Mouse (Mus musculus) ES-CJ7 (cell line): ENCODE results near the gene Agap2.

Experiments
- DNase-seq: peaks from one replicate; pipeline ENCODE4 v3.0.0; 2011; ENCODE audit warnings: low read depth, low spot score

The Agap2 gene

GRCm38 (mm10) chr10:127100414-127100813, 25.3 kb downstream of the Agap2 start:
- DNase-seq: no peak

- DNase-seq: no peak
Observed at GRCm38 (mm10) chr10:127101151-127101550, 26.1 kb downstream of the Agap2 start.

- no peak for DNase-seq
Observed at GRCm38 (mm10) chr10:127103631-127104030, 28.5 kb downstream of the Agap2 start.

- DNase-seq: no peak
Observed at GRCm38 (mm10) chr10:127107563-127108261, 32.6 kb downstream of the Agap2 start.

GRCm38 (mm10) chr10:127108262-127108583, 33.1 kb downstream of the Agap2 start:
- DNase-seq: no peak

- no peak for DNase-seq
Observed at GRCm38 (mm10) chr10:127111001-127111887, 36.2 kb downstream of the Agap2 start.

GRCm38 (mm10) chr10:127114408-127114807, 39.3 kb downstream of the Agap2 start:
- DNase-seq: no peak

GRCm38 (mm10) chr10:127115068-127115467, 40.0 kb downstream of the Agap2 start:
- peak; percentile 56 for DNase-seq

GRCm38 (mm10) chr10:127118470-127118869, 43.4 kb downstream of the Agap2 start:
- no peak for DNase-seq

GRCm38 (mm10) chr10:127119229-127119628, 44.1 kb downstream of the Agap2 start:
- DNase-seq: no peak

- DNase-seq: no peak
Observed at GRCm38 (mm10) chr10:127120301-127121065, 45.4 kb downstream of the Agap2 start.

- peak; percentile 99 for DNase-seq
Observed at GRCm38 (mm10) chr10:127121066-127121477, 46.0 kb downstream of the Agap2 start, which contains the start of gene Os9. TSS of gene Os9 (minus strand) at chr10:127121131.

- DNase-seq: no peak
Observed at GRCm38 (mm10) chr10:127122018-127122417, 46.9 kb downstream of the Agap2 start.

GRCm38 (mm10) chr10:127122784-127123435, 47.8 kb downstream of the Agap2 start:
- DNase-seq: peak; percentile 77

- peak; percentile 80 for DNase-seq
Observed at GRCm38 (mm10) chr10:127123436-127123805, 48.3 kb downstream of the Agap2 start.

- DNase-seq: peak; percentile 83
Observed at GRCm38 (mm10) chr10:127125210-127126001, 50.3 kb downstream of the Agap2 start.

GRCm38 (mm10) chr10:127126579-127126978, 51.5 kb downstream of the Agap2 start:
- no peak for DNase-seq

GRCm38 (mm10) chr10:127127711-127128279, 52.7 kb downstream of the Agap2 start:
- DNase-seq: no peak

GRCm38 (mm10) chr10:127129431-127129830, 54.3 kb downstream of the Agap2 start:
- peak; percentile 70 for DNase-seq

GRCm38 (mm10) chr10:127132469-127132868, 57.4 kb downstream of the Agap2 start:
- no peak for DNase-seq
